Mouse (Mus musculus): Measurements from ENCODE around the gene 1190005I06Rik. TPM values are rescaled to one million over a fixed set of nuclear protein-coding genes. Genes with fewer than 3 reads are reported as not detected.

1190005I06Rik gene
- polyA plus RNA-seq, 1 experiment from 2014 or later = 1.4 TPM

DNA sequence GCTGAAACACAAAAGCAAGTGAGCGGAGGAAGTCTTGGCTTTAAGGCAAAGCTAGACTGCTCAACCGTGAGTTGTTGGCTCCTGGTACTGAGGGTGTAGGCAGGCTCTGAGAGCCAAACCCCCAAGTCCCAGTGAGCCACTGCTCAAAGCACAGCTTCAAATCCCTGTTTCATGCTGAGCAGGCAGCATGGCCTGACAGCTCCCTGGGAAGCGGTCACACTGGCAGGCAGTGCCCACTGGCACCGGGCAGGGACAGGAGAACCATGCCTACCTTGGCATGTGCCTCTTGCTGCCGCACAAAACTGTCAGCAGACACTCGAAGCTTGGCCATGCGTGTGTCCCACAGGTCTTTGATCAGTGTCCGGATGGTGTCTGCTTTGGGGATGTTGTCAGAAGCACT is 65.6 kb downstream of the 1190005I06Rik start:
- H3K27me3 ChIP-seq (ENCODE audit: control insufficient read depth, insufficient read depth, low read depth, low read length) = no peaks in the 10 kb centered on the region
- H3K9ac ChIP-seq (ENCODE audit: low read depth, low read length) = no peak overlapping the region
- H3K36me3 ChIP-seq (ENCODE audit: control insufficient read depth, insufficient read depth) = peaks cover 53% of the 10 kb centered on the region
- no peak for ATAC-seq (ENCODE audit: low read depth)
- 84% methylated on average over 8 of the region's 8 CpGs for WGBS (ENCODE audit: insufficient replicate concordance)
- H3K27ac ChIP-seq (ENCODE audit: low read length) = no peak overlapping the region
- no peaks in the 10 kb centered on the region for H3K9me3 ChIP-seq (replicated peaks; ENCODE audit: control insufficient read depth, low read length)
- H3K4me2 ChIP-seq (ENCODE audit: low read depth, low read length) = no peak overlapping the region
- no peak overlapping the region for H3K4me3 ChIP-seq (ENCODE audit: low read depth, low read length)
- H3K4me1 ChIP-seq (ENCODE audit: control insufficient read depth, low read depth, low read length) = no peaks in the 10 kb centered on the region; the same call in 1 of the 2 replicates

DNA sequence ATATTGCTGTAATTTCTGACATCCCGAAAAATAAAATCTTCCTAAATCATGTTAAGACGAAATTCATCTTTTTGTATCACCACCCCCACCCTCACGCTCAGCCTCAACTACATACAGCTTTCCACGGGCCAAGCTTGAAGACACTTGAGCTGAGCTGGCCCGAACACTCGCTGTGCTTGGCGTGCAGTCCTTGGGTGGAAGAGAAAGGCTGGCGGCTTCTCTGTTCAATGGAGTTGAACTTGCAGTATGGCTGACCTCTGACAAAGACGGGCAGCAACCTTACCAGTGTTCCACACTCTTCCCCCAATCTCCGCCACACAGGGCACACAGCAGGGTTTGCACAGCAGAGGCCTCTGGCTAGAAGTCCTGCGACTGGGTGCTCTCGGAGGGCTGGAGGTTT is 66.1 kb downstream of the 1190005I06Rik start:
- WGBS (ENCODE audit: insufficient replicate concordance) = 88% methylated on average over 12 of the region's 12 CpGs

DNA sequence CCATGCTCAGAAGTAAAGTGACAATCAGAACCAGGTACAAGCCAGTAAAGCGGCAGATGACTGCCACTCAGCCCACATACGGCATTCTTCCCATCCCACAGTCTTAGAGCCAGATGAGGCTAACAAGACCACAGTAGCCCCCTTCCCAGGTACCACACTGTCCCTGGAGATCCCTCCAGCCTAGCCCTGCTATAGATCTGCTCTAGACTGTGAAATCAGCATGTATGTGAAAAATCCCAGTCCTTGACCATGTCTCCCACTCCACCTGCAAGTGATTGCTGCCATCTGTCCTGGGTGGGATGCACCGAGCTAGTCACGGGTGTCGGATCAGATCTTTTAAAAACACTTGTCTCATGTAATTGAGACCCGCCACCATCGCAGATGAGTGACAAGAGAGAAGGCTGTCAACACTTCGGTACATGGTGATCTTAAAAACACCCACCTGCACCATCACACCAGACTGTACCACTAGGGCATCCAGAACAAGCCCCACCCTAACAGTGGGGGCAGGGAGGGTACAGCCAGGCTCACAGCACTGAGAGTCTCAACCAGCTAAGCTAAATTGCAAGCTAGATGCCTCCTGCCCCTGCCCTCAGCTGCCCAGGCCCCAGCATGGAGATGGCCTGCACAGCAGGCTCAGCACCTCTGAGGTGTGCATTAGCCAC is 67.0 kb downstream of the 1190005I06Rik start:
- H3K27ac ChIP-seq (ENCODE audit: low read length) = no peak overlapping the region
- H3K9me3 ChIP-seq (replicated peaks; ENCODE audit: control insufficient read depth, low read length) = no peaks in the 10 kb centered on the region
- no peak overlapping the region for H3K4me2 ChIP-seq (ENCODE audit: low read depth, low read length)
- H3K36me3 ChIP-seq (ENCODE audit: control insufficient read depth, insufficient read depth) = peaks cover 66% of the 10 kb centered on the region
- H3K27me3 ChIP-seq (ENCODE audit: control insufficient read depth, insufficient read depth, low read depth, low read length) = no peaks in the 10 kb centered on the region
- H3K9ac ChIP-seq (ENCODE audit: low read depth, low read length) = no peak overlapping the region
- peaks cover 4% of the 10 kb centered on the region for H3K4me1 ChIP-seq (ENCODE audit: control insufficient read depth, low read depth, low read length)
- H3K4me3 ChIP-seq (ENCODE audit: low read depth, low read length) = no peak overlapping the region
- ATAC-seq (ENCODE audit: low read depth) = no peak
- 86% methylated on average over 8 of the region's 8 CpGs for WGBS (ENCODE audit: insufficient replicate concordance)

More for the DNA sequence above, 66.1 kb downstream of the 1190005I06Rik start:
- Histone ChIP-seq H3K27me3 (ENCODE audit: control insufficient read depth, insufficient read depth, low read depth, low read length) (no peaks in the 10 kb centered on the region), H3K4me2 (ENCODE audit: low read depth, low read length) (no peak overlapping the region), H3K9me3 (replicated peaks; ENCODE audit: control insufficient read depth, low read length) (no peaks in the 10 kb centered on the region), H3K4me3 (ENCODE audit: low read depth, low read length) (no peak overlapping the region), H3K36me3 (ENCODE audit: control insufficient read depth, insufficient read depth) (peaks cover 58% of the 10 kb centered on the region), H3K4me1 (ENCODE audit: control insufficient read depth, low read depth, low read length) (no peaks in the 10 kb centered on the region), H3K27ac (ENCODE audit: low read length) (no peak overlapping the region), H3K9ac (ENCODE audit: low read depth, low read length) (no peak overlapping the region)
- ATAC-seq (ENCODE audit: low read depth) = no peak

DNA sequence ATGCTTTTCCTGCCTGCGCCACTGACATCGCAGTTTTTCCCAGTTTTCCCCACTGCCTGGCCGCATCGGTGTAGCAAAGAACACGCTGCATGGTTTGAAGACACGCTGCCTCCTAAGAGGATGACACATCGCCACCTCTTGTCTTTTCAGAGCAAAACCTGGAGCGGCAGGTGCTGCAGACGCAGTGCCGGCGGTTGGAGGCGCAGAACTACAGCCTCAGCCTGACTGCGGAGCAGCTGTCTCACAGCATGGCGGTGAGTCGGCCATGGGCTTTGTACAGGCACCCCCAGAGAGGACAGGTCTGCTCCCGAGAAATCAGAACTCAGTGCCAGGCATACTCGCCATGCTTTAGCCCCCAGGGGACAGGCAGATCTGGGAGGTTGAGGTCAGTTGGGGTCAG is 69.6 kb downstream of the 1190005I06Rik start:
- ATAC-seq (ENCODE audit: low read depth) = no peak
- no peaks in the 10 kb centered on the region for H3K9me3 ChIP-seq (replicated peaks; ENCODE audit: control insufficient read depth, low read length)
- no peak overlapping the region for H3K4me3 ChIP-seq (ENCODE audit: low read depth, low read length)
- no peak overlapping the region for H3K4me2 ChIP-seq (ENCODE audit: low read depth, low read length)
- H3K27me3 ChIP-seq (ENCODE audit: control insufficient read depth, insufficient read depth, low read depth, low read length) = no peaks in the 10 kb centered on the region
- 92% methylated on average over 17 of the region's 17 CpGs for WGBS (ENCODE audit: insufficient replicate concordance)
- H3K27ac ChIP-seq (ENCODE audit: low read length) = no peak overlapping the region
- H3K36me3 ChIP-seq (ENCODE audit: control insufficient read depth, insufficient read depth) = peaks cover 87% of the 10 kb centered on the region
- no peak overlapping the region for H3K9ac ChIP-seq (ENCODE audit: low read depth, low read length)
- H3K4me1 ChIP-seq (ENCODE audit: control insufficient read depth, low read depth, low read length) = peaks cover 8% of the 10 kb centered on the region

DNA sequence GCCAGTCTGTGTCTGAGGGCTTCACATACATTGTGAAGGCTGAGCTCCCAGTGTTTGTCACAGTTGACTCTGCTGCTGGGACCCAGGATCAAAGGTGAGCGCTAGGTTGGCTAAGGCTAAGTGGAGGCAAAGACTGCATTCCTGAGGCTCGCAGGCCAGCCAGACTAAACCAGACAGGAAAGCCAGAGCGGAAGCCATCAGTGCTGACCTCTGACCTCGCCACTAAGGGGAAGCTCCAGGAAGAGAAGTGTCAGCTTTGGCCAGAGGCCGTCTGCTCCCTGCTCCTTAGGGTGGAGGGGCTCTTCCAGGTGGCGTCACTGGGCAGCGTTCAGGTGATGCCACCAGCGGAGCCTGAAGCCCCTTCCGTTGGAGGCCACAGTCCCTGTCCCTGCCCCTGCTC is 71.6 kb downstream of the 1190005I06Rik start:
- Histone ChIP-seq H3K36me3 (ENCODE audit: control insufficient read depth, insufficient read depth) (peaks cover 96% of the 10 kb centered on the region), H3K9me3 (replicated peaks; ENCODE audit: control insufficient read depth, low read length) (no peaks in the 10 kb centered on the region), H3K4me3 (ENCODE audit: low read depth, low read length) (no peak overlapping the region), H3K4me2 (ENCODE audit: low read depth, low read length) (no peak overlapping the region), H3K27me3 (ENCODE audit: control insufficient read depth, insufficient read depth, low read depth, low read length) (no peaks in the 10 kb centered on the region), H3K9ac (ENCODE audit: low read depth, low read length) (no peak overlapping the region), H3K27ac (ENCODE audit: low read length) (no peak overlapping the region), H3K4me1 (ENCODE audit: control insufficient read depth, low read depth, low read length) (peaks cover 8% of the 10 kb centered on the region)
- peak; percentile 17; the same call in 1 of the 2 replicates for ATAC-seq (ENCODE audit: low read depth)
- WGBS (ENCODE audit: insufficient replicate concordance) = 75% methylated on average over 9 of the region's 9 CpGs

DNA sequence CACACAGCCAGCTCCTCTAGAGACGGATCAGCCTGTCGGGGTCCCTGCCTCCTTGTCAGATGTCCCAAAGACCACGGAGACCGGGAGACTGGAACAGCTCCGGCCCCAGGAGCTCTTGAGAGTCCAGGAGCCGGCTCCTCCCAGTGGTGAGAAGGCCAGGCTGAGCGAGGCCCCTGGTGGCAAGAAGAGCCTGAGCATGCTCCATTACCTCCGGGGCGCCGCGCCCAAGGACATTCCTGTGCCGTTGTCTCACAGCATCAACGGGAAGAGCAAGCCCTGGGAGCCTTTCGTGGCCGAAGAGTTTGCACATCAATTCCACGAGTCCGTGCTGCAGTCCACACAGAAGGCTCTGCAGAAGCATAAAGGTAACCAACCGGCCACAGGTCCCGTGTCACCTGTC is 72.5 kb downstream of the 1190005I06Rik start:
- Histone ChIP-seq H3K9ac (ENCODE audit: low read depth, low read length) (no peak overlapping the region), H3K27ac (ENCODE audit: low read length) (no peak overlapping the region), H3K4me2 (ENCODE audit: low read depth, low read length) (no peak overlapping the region), H3K9me3 (replicated peaks; ENCODE audit: control insufficient read depth, low read length) (no peaks in the 10 kb centered on the region), H3K36me3 (ENCODE audit: control insufficient read depth, insufficient read depth) (peaks cover 99% of the 10 kb centered on the region), H3K4me3 (ENCODE audit: low read depth, low read length) (no peak overlapping the region), H3K4me1 (ENCODE audit: control insufficient read depth, low read depth, low read length) (peaks cover 8% of the 10 kb centered on the region), H3K27me3 (ENCODE audit: control insufficient read depth, insufficient read depth, low read depth, low read length) (no peaks in the 10 kb centered on the region)
- no peak for ATAC-seq (ENCODE audit: low read depth)
- 82% methylated on average over 19 of the region's 19 CpGs for WGBS (ENCODE audit: insufficient replicate concordance)

DNA sequence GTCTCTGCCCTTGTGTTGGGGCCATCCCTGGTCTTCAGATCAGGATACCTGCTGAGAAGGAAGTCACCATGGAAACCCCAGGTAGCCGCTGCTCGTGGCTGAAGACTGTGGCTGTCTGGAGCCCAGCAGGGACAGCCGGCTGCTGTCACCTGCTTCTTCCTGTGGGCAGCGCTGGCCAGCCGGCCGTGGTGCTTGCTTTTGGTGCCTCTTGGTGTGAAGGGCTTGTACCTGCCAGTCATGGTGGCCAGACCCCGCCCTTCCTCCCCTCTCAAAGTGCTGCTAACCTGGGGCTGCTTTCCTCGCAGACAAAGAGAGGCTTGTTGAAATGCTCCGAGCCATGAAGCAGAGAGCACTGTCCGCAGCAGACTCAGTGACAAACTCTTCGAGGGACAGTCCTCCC is 73.6 kb downstream of the 1190005I06Rik start:
- Histone ChIP-seq H3K36me3 (ENCODE audit: control insufficient read depth, insufficient read depth) (peaks cover 100% of the 10 kb centered on the region), H3K27me3 (ENCODE audit: control insufficient read depth, insufficient read depth, low read depth, low read length) (no peaks in the 10 kb centered on the region), H3K4me3 (ENCODE audit: low read depth, low read length) (no peak overlapping the region), H3K4me2 (ENCODE audit: low read depth, low read length) (no peak overlapping the region), H3K9me3 (replicated peaks; ENCODE audit: control insufficient read depth, low read length) (no peaks in the 10 kb centered on the region), H3K9ac (ENCODE audit: low read depth, low read length) (no peak overlapping the region), H3K4me1 (ENCODE audit: control insufficient read depth, low read depth, low read length) (peaks cover 8% of the 10 kb centered on the region), H3K27ac (ENCODE audit: low read length) (no peak overlapping the region)
- WGBS (ENCODE audit: insufficient replicate concordance) = 85% methylated on average over 11 of the region's 11 CpGs
- ATAC-seq (ENCODE audit: low read depth) = no peak

DNA sequence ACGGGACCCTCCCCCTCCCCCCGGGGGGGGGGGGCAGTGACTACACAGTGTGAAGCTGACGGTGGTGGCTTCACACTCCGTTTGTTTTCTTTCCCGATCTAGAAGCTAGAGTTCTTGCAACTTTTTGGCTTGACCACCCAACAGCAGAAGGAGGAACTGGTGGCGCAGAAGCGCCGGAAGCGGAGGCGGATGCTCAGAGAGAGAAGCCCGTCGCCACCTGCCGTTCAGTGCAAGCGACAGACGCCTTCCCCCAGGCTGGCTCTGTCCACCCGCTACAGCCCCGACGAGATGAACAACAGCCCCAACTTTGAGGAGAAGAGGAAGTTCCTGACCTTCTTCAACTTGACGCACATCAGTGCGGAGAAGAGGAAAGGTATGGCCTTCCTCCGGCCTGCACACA is 74.9 kb downstream of the 1190005I06Rik start:
- 67% methylated on average over 21 of the region's 21 CpGs for WGBS (ENCODE audit: insufficient replicate concordance)
- Histone ChIP-seq H3K27me3 (ENCODE audit: control insufficient read depth, insufficient read depth, low read depth, low read length) (no peaks in the 10 kb centered on the region), H3K4me1 (ENCODE audit: control insufficient read depth, low read depth, low read length) (peaks cover 8% of the 10 kb centered on the region), H3K4me2 (ENCODE audit: low read depth, low read length) (no peak overlapping the region), H3K27ac (ENCODE audit: low read length) (no peak overlapping the region; the same call in 1 of the 2 replicates), H3K36me3 (ENCODE audit: control insufficient read depth, insufficient read depth) (peaks cover 100% of the 10 kb centered on the region), H3K9me3 (replicated peaks; ENCODE audit: control insufficient read depth, low read length) (no peaks in the 10 kb centered on the region), H3K4me3 (ENCODE audit: low read depth, low read length) (no peak overlapping the region), H3K9ac (ENCODE audit: low read depth, low read length) (no peak overlapping the region)
- ATAC-seq (ENCODE audit: low read depth) = no peak

DNA sequence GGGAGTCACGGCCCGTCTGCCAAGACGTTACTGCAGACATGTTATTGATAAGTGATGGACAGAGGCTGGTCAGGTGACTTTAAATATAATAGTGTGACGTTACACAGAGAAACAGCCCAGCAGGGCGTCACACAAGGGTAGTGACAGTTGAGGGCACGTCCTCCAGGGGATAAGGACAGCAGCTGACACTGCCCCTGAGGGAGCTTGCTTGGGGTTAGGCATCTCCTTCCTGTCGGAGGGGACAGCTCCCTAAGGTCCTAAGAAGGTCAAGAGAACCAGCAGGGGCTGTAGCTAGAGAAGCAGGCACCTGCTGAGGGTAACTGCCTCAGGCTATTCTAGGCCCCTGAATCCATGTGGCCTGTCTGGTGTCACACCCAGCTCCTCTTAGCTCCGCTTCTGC is 75.9 kb downstream of the 1190005I06Rik start:
- H3K4me1 ChIP-seq (ENCODE audit: control insufficient read depth, low read depth, low read length) = peaks cover 8% of the 10 kb centered on the region
- no peaks in the 10 kb centered on the region for H3K9me3 ChIP-seq (replicated peaks; ENCODE audit: control insufficient read depth, low read length)
- H3K4me3 ChIP-seq (ENCODE audit: low read depth, low read length) = no peak overlapping the region
- H3K27ac ChIP-seq (ENCODE audit: low read length) = peak overlapping the region; percentile 50; the same call in 1 of the 2 replicates
- peaks cover 100% of the 10 kb centered on the region for H3K36me3 ChIP-seq (ENCODE audit: control insufficient read depth, insufficient read depth)
- ATAC-seq (ENCODE audit: low read depth) = no peak
- 84% methylated on average over 8 of the region's 8 CpGs for WGBS (ENCODE audit: insufficient replicate concordance)
- H3K27me3 ChIP-seq (ENCODE audit: control insufficient read depth, insufficient read depth, low read depth, low read length) = no peaks in the 10 kb centered on the region
- no peak overlapping the region for H3K9ac ChIP-seq (ENCODE audit: low read depth, low read length)
- H3K4me2 ChIP-seq (ENCODE audit: low read depth, low read length) = no peak overlapping the region
